Mouse (Mus musculus) brain, embryonic 14.5 days (tissue): Measurements from ENCODE around the gene Trpv1.

Experiments
- CTCF ChIP-seq: fragments of 200-500 bp; IDR thresholded peaks from 2 replicates; pipeline ENCODE4 v1.5.1; 2012; ENCODE audit warnings: inconsistent platforms, mild to moderate bottlenecking, moderate library complexity, borderline replicate concordance; ENCODE audit not compliant: insufficient read depth, insufficient read length; ENCODE audit errors: extremely low read depth
- POLR2A ChIP-seq: fragments of 200-500 bp; IDR thresholded peaks from 2 replicates; pipeline ENCODE4 v1.6.1; 2012; ENCODE audit warnings: mild to moderate bottlenecking, inconsistent platforms, borderline replicate concordance; ENCODE audit not compliant: poor library complexity, insufficient read depth, insufficient read length, severe bottlenecking; ENCODE audit errors: extremely low read depth

DNA sequence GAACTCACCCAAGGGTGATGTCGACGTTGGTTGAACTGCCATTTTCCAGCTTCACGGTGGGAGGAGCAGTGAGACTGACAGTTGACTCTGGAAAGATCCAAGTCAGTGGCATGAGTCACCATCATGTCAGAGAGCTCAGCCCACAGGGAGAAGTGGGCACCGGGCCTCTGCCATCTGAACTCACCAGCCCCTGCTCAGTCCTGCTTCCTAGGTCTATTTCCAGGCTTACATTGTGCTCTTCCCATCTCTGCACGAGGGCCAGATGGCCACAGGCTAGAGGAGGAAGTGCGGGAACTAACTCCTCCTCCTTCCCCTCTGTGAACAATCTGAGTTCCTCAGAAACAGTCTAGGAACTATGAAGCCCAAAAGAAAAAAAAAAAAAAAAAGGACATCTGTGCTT is 41.0 kb upstream of the Trpv1 start:
- TF ChIP-seq CTCF (no peak), POLR2A (no peak)
